Mouse (Mus musculus): Measurements from ENCODE around the gene Vps50. TPM values are rescaled to one million over a fixed set of nuclear protein-coding genes. Genes with fewer than 3 reads are reported as not detected.
"Not testable (repeated sequence)": the region's sequence is repeated elsewhere in the genome, so short reads cannot be mapped to it uniquely, and the experiment has no call there.

Gene Vps50
- polyA plus RNA-seq, 1 experiment from 2014 or later, result 52.4 TPM

GRCm38 (mm10) chr6:3539470-3539869 is 41.3 kb downstream of the Vps50 start:
- Histone ChIP-seq H3K4me3 (no peak overlapping the region), H3K27me3 (no peaks in the 10 kb centered on the region), H3K9me3 (no peaks in the 10 kb centered on the region), H3K4me2 (no peak overlapping the region), H3K4me1 (replicated peaks) (no peaks in the 10 kb centered on the region), H3K36me3 (0 out of 2 replicates have a peak, but pooled peaks cover 7% of the 10 kb centered on the region), H3K9ac (no peak overlapping the region), H3K27ac (replicated peaks) (no peak overlapping the region)
- peak; percentile 78; the same call in 1 of the 2 replicates for ATAC-seq (ENCODE audit: low FRiP score, low read depth)
- 62% methylated on average over 2 of the region's 2 CpGs for WGBS

GRCm38 (mm10) chr6:3543862-3544261 is 45.7 kb downstream of the Vps50 start:
- H3K4me3 ChIP-seq, result no peak overlapping the region
- H3K4me2 ChIP-seq, result no peak overlapping the region
- no peaks in the 10 kb centered on the region for H3K36me3 ChIP-seq
- H3K4me1 ChIP-seq (replicated peaks), result no peaks in the 10 kb centered on the region
- no peak overlapping the region for H3K9ac ChIP-seq
- ATAC-seq (ENCODE audit: low FRiP score, low read depth), result no peak
- no peak overlapping the region for H3K27ac ChIP-seq (replicated peaks)
- no peaks in the 10 kb centered on the region for H3K9me3 ChIP-seq
- no peaks in the 10 kb centered on the region for H3K27me3 ChIP-seq
- WGBS, result 87% methylated on average over 4 of the region's 4 CpGs

GRCm38 (mm10) chr6:3544970-3545369 is 46.8 kb downstream of the Vps50 start:
- H3K27me3 ChIP-seq, result no peaks in the 10 kb centered on the region
- H3K4me1 ChIP-seq (replicated peaks), result no peaks in the 10 kb centered on the region
- no peak overlapping the region for H3K9ac ChIP-seq
- no peaks in the 10 kb centered on the region for H3K36me3 ChIP-seq
- no peak overlapping the region for H3K27ac ChIP-seq (replicated peaks)
- no peak for ATAC-seq (ENCODE audit: low FRiP score, low read depth)
- no peak overlapping the region for H3K4me3 ChIP-seq
- WGBS, result 33% methylated on average over 1 of the region's 1 CpGs
- H3K4me2 ChIP-seq, result no peak overlapping the region
- H3K9me3 ChIP-seq, result no peaks in the 10 kb centered on the region

- Histone ChIP-seq H3K9me3 (no peaks in the 10 kb centered on the region), H3K27ac (replicated peaks) (no peak overlapping the region), H3K9ac (no peak overlapping the region), H3K4me1 (replicated peaks) (no peaks in the 10 kb centered on the region), H3K4me2 (no peak overlapping the region), H3K36me3 (0 out of 2 replicates have a peak, but pooled peaks cover 3% of the 10 kb centered on the region), H3K4me3 (no peak overlapping the region), H3K27me3 (no peaks in the 10 kb centered on the region)
- ATAC-seq (ENCODE audit: low FRiP score, low read depth), result no peak
- WGBS, result 62% methylated on average over 3 of the region's 3 CpGs
Measured at GRCm38 (mm10) chr6:3548959-3549358, 50.8 kb downstream of the Vps50 start.

- no peaks in the 10 kb centered on the region for H3K4me1 ChIP-seq (replicated peaks)
- 84% methylated on average over 1 of the region's 1 CpGs for WGBS
Measured at GRCm38 (mm10) chr6:3549992-3550391, 51.8 kb downstream of the Vps50 start.

GRCm38 (mm10) chr6:3552681-3553080 is 54.5 kb downstream of the Vps50 start:
- not testable (repeated sequence) for H3K27ac ChIP-seq (replicated peaks); H3K9me3 ChIP-seq; ATAC-seq (ENCODE audit: low FRiP score, low read depth); H3K4me3 ChIP-seq; H3K4me2 ChIP-seq; H3K4me1 ChIP-seq (replicated peaks); H3K9ac ChIP-seq; H3K27me3 ChIP-seq; H3K36me3 ChIP-seq
- 90% methylated on average over 9 of the region's 9 CpGs for WGBS

More at GRCm38 (mm10) chr6:3549992-3550391, 51.8 kb downstream of the Vps50 start:
- Histone ChIP-seq H3K4me2 (no peak overlapping the region), H3K27me3 (no peaks in the 10 kb centered on the region), H3K36me3 (0 out of 2 replicates have a peak, but pooled peaks cover 3% of the 10 kb centered on the region), H3K27ac (replicated peaks) (no peak overlapping the region), H3K4me3 (no peak overlapping the region), H3K9me3 (no peaks in the 10 kb centered on the region), H3K9ac (no peak overlapping the region)
- ATAC-seq (ENCODE audit: low FRiP score, low read depth), result no peak

GRCm38 (mm10) chr6:3557177-3557576 is 59.0 kb downstream of the Vps50 start:
- no peak overlapping the region for H3K9ac ChIP-seq
- H3K4me3 ChIP-seq, result no peak overlapping the region
- H3K27ac ChIP-seq (replicated peaks), result no peak overlapping the region
- no peaks in the 10 kb centered on the region for H3K36me3 ChIP-seq
- H3K27me3 ChIP-seq, result no peaks in the 10 kb centered on the region
- H3K4me1 ChIP-seq (replicated peaks), result no peaks in the 10 kb centered on the region
- 92% methylated on average over 4 of the region's 4 CpGs for WGBS
- no peak overlapping the region for H3K4me2 ChIP-seq
- H3K9me3 ChIP-seq, result no peaks in the 10 kb centered on the region
- ATAC-seq (ENCODE audit: low FRiP score, low read depth), result no peak

- no peak overlapping the region for H3K27ac ChIP-seq (replicated peaks)
- WGBS, result 69% methylated on average over 5 of the region's 5 CpGs
- H3K36me3 ChIP-seq, result no peaks in the 10 kb centered on the region
- no peaks in the 10 kb centered on the region for H3K9me3 ChIP-seq
- H3K4me2 ChIP-seq, result no peak overlapping the region
- no peaks in the 10 kb centered on the region for H3K27me3 ChIP-seq
- no peak overlapping the region for H3K4me3 ChIP-seq
- ATAC-seq (ENCODE audit: low FRiP score, low read depth), result peak; percentile 48; the same call in 1 of the 2 replicates
- H3K9ac ChIP-seq, result no peak overlapping the region
- no peaks in the 10 kb centered on the region for H3K4me1 ChIP-seq (replicated peaks)
Measured at GRCm38 (mm10) chr6:3560009-3560408, 61.8 kb downstream of the Vps50 start.

- Histone ChIP-seq H3K27ac (replicated peaks) (no peak overlapping the region), H3K9ac (no peak overlapping the region), H3K4me3 (no peak overlapping the region), H3K9me3 (no peaks in the 10 kb centered on the region), H3K4me1 (replicated peaks) (no peaks in the 10 kb centered on the region), H3K36me3 (no peaks in the 10 kb centered on the region; the same call in 1 of the 2 replicates), H3K4me2 (no peak overlapping the region), H3K27me3 (no peaks in the 10 kb centered on the region)
- no peak for ATAC-seq (ENCODE audit: low FRiP score, low read depth)
Measured at GRCm38 (mm10) chr6:3562301-3562700, 64.1 kb downstream of the Vps50 start.

GRCm38 (mm10) chr6:3564118-3564517 is 65.9 kb downstream of the Vps50 start:
- not testable (repeated sequence) for H3K4me2 ChIP-seq; H3K36me3 ChIP-seq; ATAC-seq (ENCODE audit: low FRiP score, low read depth); H3K4me3 ChIP-seq; H3K9me3 ChIP-seq; H3K9ac ChIP-seq; H3K4me1 ChIP-seq (replicated peaks); H3K27me3 ChIP-seq; H3K27ac ChIP-seq (replicated peaks)

GRCm38 (mm10) chr6:3565005-3565404 is 66.8 kb downstream of the Vps50 start:
- Histone ChIP-seq H3K4me2 (no peak overlapping the region), H3K9me3 (no peaks in the 10 kb centered on the region), H3K27ac (replicated peaks) (no peak overlapping the region), H3K4me1 (replicated peaks) (no peaks in the 10 kb centered on the region), H3K27me3 (no peaks in the 10 kb centered on the region), H3K36me3 (peaks cover 3% of the 10 kb centered on the region), H3K4me3 (no peak overlapping the region), H3K9ac (no peak overlapping the region)
- no peak for ATAC-seq (ENCODE audit: low FRiP score, low read depth)
- 87% methylated on average over 4 of the region's 4 CpGs for WGBS

- no peaks in the 10 kb centered on the region for H3K9me3 ChIP-seq
- H3K36me3 ChIP-seq, result peaks cover 3% of the 10 kb centered on the region
- 97% methylated on average over 1 of the region's 1 CpGs for WGBS
- no peak for ATAC-seq (ENCODE audit: low FRiP score, low read depth)
- no peak overlapping the region for H3K4me2 ChIP-seq
- H3K27me3 ChIP-seq, result no peaks in the 10 kb centered on the region
- H3K27ac ChIP-seq (replicated peaks), result no peak overlapping the region
- no peak overlapping the region for H3K4me3 ChIP-seq
- no peaks in the 10 kb centered on the region for H3K4me1 ChIP-seq (replicated peaks)
- no peak overlapping the region for H3K9ac ChIP-seq
Measured at GRCm38 (mm10) chr6:3565667-3566066, 67.5 kb downstream of the Vps50 start.

GRCm38 (mm10) chr6:3567071-3567610 is 69.0 kb downstream of the Vps50 start:
- WGBS, result 91% methylated on average over 7 of the region's 7 CpGs
- ATAC-seq (ENCODE audit: low FRiP score, low read depth), result no peak

More at GRCm38 (mm10) chr6:3567071-3567610, 69.0 kb downstream of the Vps50 start:
- Histone ChIP-seq H3K9me3 (no peaks in the 10 kb centered on the region), H3K4me2 (no peak overlapping the region), H3K4me1 (replicated peaks) (no peaks in the 10 kb centered on the region), H3K27me3 (no peaks in the 10 kb centered on the region), H3K27ac (replicated peaks) (no peak overlapping the region), H3K36me3 (peaks cover 13% of the 10 kb centered on the region), H3K4me3 (no peak overlapping the region), H3K9ac (no peak overlapping the region)
